Mouse (Mus musculus): ENCODE measurements around the gene Pik3cb. TPM values are rescaled to one million over a fixed set of nuclear protein-coding genes. Genes with fewer than 3 reads are reported as not detected.
A peak's percentile ranks its signal among the peaks of the same experiment; 100 is the strongest.

The Pik3cb gene
- polyA plus RNA-seq, 1 experiment from 2014 or later = 2.9 TPM

DNA sequence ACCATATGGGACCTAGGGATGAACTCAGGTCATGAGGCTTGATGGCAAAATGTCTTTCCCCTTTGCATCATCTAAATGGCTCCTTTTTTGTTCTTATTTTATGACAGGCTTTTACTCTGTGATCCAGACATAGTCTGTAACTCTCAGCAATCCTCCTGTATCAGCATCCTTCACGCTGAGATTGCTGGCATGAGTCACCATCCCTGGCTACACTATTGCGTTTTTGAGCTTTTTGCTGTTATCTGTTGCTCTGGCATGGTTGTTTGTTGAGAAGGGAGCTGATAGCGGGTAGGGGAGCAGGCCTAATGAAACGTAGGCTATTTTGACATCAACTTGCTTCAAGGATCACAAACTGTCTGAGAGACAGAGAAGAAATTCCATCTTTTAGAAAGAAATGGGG lies 28.6 kb upstream of the Pik3cb start:
- 24% methylated on average over 4 of the region's 4 CpGs for WGBS
- Histone ChIP-seq H3K36me3 (ENCODE audit: control insufficient read depth, insufficient read depth, low read length) (no peaks in the 10 kb centered on the region), H3K4me1 (replicated peaks; ENCODE audit: control insufficient read depth, insufficient read depth, low read length) (peaks cover 8% of the 10 kb centered on the region), H3K4me2 (no peak overlapping the region), H3K9me3 (ENCODE audit: control insufficient read depth, low read length) (no peaks in the 10 kb centered on the region), H3K27me3 (replicated peaks; ENCODE audit: control insufficient read depth, insufficient read depth, low read length) (no peaks in the 10 kb centered on the region; the same call in 1 of the 2 replicates), H3K9ac (ENCODE audit: low read depth, low read length) (no peak overlapping the region), H3K4me3 (ENCODE audit: low read depth, low read length) (no peak overlapping the region), H3K27ac (ENCODE audit: low read depth, low read length) (no peak overlapping the region)
- DNase-seq (ENCODE audit: low spot score) (no peak), ATAC-seq (replicated peaks; ENCODE audit: low FRiP score) (no peak)

DNA sequence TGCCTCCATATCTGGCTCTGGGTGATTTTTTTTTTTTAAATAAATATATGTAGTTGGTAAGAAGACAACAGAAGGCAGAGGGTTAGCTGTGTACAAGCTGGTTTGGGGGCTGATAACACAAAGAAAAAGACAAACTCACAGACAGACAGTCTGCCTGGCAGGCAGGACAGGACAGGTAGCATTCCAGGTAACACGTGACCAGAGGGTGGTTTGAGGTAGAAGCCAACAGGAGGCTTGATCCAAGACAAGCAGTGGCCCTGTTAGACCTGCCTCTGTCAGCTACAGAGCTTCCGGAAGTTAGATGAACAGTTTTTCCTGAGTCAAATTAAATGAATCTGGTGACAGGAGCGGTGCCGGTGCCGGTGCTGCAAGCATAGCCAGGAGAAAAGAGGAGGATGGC lies 26.5 kb upstream of the Pik3cb start:
- ATAC-seq (replicated peaks; ENCODE audit: low FRiP score) (no peak), DNase-seq (ENCODE audit: low spot score) (no peak)
- Histone ChIP-seq H3K27ac (ENCODE audit: low read depth, low read length) (no peak overlapping the region), H3K4me1 (replicated peaks; ENCODE audit: control insufficient read depth, insufficient read depth, low read length) (peaks cover 22% of the 10 kb centered on the region), H3K27me3 (replicated peaks; ENCODE audit: control insufficient read depth, insufficient read depth, low read length) (no peaks in the 10 kb centered on the region; the same call in 1 of the 2 replicates), H3K4me3 (ENCODE audit: low read depth, low read length) (no peak overlapping the region), H3K9ac (ENCODE audit: low read depth, low read length) (no peak overlapping the region), H3K9me3 (ENCODE audit: control insufficient read depth, low read length) (no peaks in the 10 kb centered on the region), H3K4me2 (no peak overlapping the region), H3K36me3 (ENCODE audit: control insufficient read depth, insufficient read depth, low read length) (no peaks in the 10 kb centered on the region)
- whole genome bisulfite sequencing = 81% methylated on average over 5 of the region's 5 CpGs

DNA sequence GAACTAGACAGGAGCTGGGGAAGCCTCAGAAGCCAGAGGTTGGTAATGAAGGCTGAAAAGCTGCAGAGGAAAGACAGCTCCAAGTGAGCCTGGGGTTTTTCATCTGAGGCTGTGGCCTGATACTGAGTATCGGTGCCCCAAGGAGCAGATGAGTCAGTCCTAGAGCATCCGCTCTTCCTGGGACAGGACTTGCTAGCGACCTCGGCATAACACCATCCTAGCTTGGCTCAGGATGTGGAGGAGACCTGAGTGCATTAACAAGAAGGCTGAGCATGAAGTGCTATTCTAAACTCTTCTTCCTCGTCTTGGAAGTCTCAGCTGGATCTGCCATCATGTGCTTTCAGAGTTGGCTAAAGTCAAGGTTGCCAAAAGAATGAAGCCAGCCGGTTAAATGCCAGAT lies 25.5 kb upstream of the Pik3cb start:
- Histone ChIP-seq H3K9me3 (ENCODE audit: control insufficient read depth, low read length) (no peaks in the 10 kb centered on the region), H3K4me2 (no peak overlapping the region), H3K27ac (ENCODE audit: low read depth, low read length) (no peak overlapping the region), H3K4me1 (replicated peaks; ENCODE audit: control insufficient read depth, insufficient read depth, low read length) (peaks cover 25% of the 10 kb centered on the region), H3K4me3 (ENCODE audit: low read depth, low read length) (no peak overlapping the region), H3K27me3 (replicated peaks; ENCODE audit: control insufficient read depth, insufficient read depth, low read length) (no peaks in the 10 kb centered on the region; the same call in 1 of the 2 replicates), H3K9ac (ENCODE audit: low read depth, low read length) (no peak overlapping the region), H3K36me3 (ENCODE audit: control insufficient read depth, insufficient read depth, low read length) (no peaks in the 10 kb centered on the region)
- WGBS = 66% methylated on average over 6 of the region's 6 CpGs
- no peak for DNase-seq (ENCODE audit: low spot score)
- ATAC-seq (replicated peaks; ENCODE audit: low FRiP score) = no peak

DNA sequence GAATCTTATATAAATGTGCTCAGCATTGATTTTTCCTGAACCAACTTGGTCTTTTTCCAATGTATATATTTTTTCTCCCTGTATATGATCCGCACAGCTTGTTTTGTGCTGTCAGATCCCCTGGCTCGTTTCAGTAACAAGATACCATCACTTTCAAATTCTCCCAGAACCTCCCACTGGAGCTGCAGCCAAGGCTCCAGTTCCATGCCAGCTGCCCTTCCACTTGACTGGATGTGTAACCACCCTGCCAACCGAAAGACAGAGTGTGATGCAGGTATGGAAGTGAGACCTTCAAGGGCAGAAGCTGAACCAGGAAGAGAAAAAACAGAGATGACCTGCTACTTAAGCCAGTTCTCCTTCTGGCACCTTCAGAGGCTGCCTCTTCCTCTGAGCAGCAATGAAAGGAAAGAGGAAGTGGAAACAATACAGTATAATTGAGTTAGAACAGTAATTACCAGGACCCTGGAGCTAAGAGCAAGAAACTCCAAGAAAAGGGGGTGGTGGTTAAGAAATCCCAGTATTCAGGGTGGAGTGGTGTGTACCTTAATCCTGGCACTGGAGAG lies 24.3 kb upstream of the Pik3cb start:
- Histone ChIP-seq H3K4me1 (replicated peaks; ENCODE audit: control insufficient read depth, insufficient read depth, low read length) (peaks cover 31% of the 10 kb centered on the region), H3K9ac (ENCODE audit: low read depth, low read length) (no peak overlapping the region), H3K4me3 (ENCODE audit: low read depth, low read length) (no peak overlapping the region), H3K4me2 (no peak overlapping the region), H3K27me3 (replicated peaks; ENCODE audit: control insufficient read depth, insufficient read depth, low read length) (no peaks in the 10 kb centered on the region; the same call in 1 of the 2 replicates), H3K27ac (ENCODE audit: low read depth, low read length) (no peak overlapping the region), H3K36me3 (ENCODE audit: control insufficient read depth, insufficient read depth, low read length) (no peaks in the 10 kb centered on the region), H3K9me3 (ENCODE audit: control insufficient read depth, low read length) (no peaks in the 10 kb centered on the region)
- 59% methylated on average over 3 of the region's 3 CpGs for WGBS
- DNase-seq (ENCODE audit: low spot score) = no peak
- ATAC-seq (replicated peaks; ENCODE audit: low FRiP score) = no peak

DNA sequence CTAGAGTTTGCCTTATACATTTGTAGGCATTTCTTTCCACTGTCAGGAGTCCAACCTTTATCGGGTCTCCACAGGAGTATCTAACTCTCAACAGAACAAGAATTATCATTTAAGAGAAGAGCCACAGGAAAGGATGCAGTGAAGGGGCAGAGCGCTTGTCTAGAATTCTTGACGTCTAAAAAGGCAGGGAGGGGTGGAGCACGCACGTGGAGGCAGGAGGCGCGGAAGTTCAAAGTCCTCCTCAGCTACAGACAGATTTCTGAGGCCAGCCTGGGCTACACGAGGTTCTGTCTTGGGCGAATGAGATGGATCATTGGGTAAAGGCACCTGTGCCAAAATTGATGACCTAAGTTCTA lies 23.7 kb upstream of the Pik3cb start:
- H3K27me3 ChIP-seq (replicated peaks; ENCODE audit: control insufficient read depth, insufficient read depth, low read length) = no peaks in the 10 kb centered on the region; the same call in 1 of the 2 replicates
- H3K27ac ChIP-seq (ENCODE audit: low read depth, low read length) = no peak overlapping the region
- H3K4me1 ChIP-seq (replicated peaks; ENCODE audit: control insufficient read depth, insufficient read depth, low read length) = peaks cover 36% of the 10 kb centered on the region
- H3K4me3 ChIP-seq (ENCODE audit: low read depth, low read length) = no peak overlapping the region
- no peaks in the 10 kb centered on the region for H3K9me3 ChIP-seq (ENCODE audit: control insufficient read depth, low read length)
- no peaks in the 10 kb centered on the region for H3K36me3 ChIP-seq (ENCODE audit: control insufficient read depth, insufficient read depth, low read length)
- no peak for DNase-seq (ENCODE audit: low spot score)
- H3K9ac ChIP-seq (ENCODE audit: low read depth, low read length) = no peak overlapping the region
- 52% methylated on average over 9 of the region's 9 CpGs for WGBS
- H3K4me2 ChIP-seq = no peak overlapping the region; the same call in 1 of the 2 replicates
- ATAC-seq (replicated peaks; ENCODE audit: low FRiP score) = peak; percentile 74

DNA sequence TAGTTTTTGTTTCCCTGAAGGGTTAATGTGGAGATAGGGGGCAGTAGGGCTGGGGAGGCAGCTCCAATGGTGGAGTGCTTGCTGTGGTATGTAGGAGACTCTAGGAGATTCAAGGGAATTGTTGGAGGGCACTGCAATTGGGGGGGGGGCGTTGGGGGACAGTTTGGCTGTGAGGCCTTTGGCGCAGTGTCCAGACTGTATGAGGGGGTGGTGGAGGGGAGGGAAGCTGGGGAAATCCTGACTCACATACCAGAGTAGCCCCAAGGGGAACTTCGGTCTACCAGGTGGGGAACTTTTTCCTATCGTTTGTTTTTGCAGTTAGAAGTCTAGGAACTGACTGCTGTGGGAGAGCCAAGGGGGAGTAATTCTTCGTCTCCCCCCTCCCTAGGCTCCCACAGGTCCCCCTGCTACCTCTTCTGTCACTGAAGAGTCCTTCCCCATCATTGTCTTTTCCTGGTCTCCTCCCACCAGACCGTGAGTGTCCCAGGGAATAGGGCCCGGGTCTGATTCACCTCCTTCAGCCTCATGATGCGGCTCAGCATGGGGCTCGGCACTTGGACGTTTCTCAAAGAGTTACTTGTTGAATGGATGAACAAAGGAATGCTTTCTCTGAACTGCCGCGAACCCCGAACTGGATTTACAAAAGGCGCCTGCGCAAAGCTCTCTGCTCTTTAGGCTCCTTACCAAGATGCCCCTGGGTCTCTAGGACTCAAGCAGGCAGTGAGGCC lies 23.2 kb upstream of the Pik3cb start:
- Histone ChIP-seq H3K9ac (ENCODE audit: low read depth, low read length) (0 out of 2 replicates have a peak overlapping the region, but pooled peaks have one; percentile 9), H3K36me3 (ENCODE audit: control insufficient read depth, insufficient read depth, low read length) (no peaks in the 10 kb centered on the region), H3K27me3 (replicated peaks; ENCODE audit: control insufficient read depth, insufficient read depth, low read length) (no peaks in the 10 kb centered on the region; the same call in 1 of the 2 replicates), H3K4me2 (peak overlapping the region; percentile 29), H3K4me3 (ENCODE audit: low read depth, low read length) (no peak overlapping the region), H3K27ac (ENCODE audit: low read depth, low read length) (peak overlapping the region; percentile 43; the same call in 1 of the 2 replicates), H3K4me1 (replicated peaks; ENCODE audit: control insufficient read depth, insufficient read depth, low read length) (peaks cover 42% of the 10 kb centered on the region), H3K9me3 (ENCODE audit: control insufficient read depth, low read length) (no peaks in the 10 kb centered on the region)
- 48% methylated on average over 15 of the region's 15 CpGs for WGBS
- DNase-seq (ENCODE audit: low spot score) = no peak
- ATAC-seq (replicated peaks; ENCODE audit: low FRiP score) = peak; percentile 21; the same call in 1 of the 2 replicates

DNA sequence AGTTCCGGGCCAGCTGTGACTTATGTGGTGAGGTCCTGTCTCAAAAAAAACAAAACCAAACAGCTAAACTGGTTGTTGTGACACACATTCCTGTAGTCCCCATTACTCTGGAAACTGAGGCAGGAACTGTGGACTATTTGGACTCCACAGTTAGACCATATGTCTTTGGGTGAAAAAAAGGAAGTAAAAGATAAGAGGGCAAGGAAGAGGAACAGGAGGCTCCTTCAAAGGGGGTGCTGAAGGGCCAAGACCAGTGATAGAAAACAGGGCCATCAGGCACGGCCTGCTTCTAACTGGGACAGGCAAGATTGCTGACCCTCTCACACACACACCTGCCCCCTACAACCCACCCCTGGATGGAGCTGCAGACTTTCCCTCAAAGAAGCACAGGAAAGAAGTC lies 22.4 kb upstream of the Pik3cb start:
- Histone ChIP-seq H3K36me3 (ENCODE audit: control insufficient read depth, insufficient read depth, low read length) (no peaks in the 10 kb centered on the region), H3K4me2 (no peak overlapping the region), H3K27ac (ENCODE audit: low read depth, low read length) (no peak overlapping the region), H3K4me3 (ENCODE audit: low read depth, low read length) (no peak overlapping the region), H3K9me3 (ENCODE audit: control insufficient read depth, low read length) (no peaks in the 10 kb centered on the region), H3K27me3 (replicated peaks; ENCODE audit: control insufficient read depth, insufficient read depth, low read length) (no peaks in the 10 kb centered on the region; the same call in 1 of the 2 replicates), H3K9ac (ENCODE audit: low read depth, low read length) (0 out of 2 replicates have a peak overlapping the region, but pooled peaks have one; percentile 25), H3K4me1 (replicated peaks; ENCODE audit: control insufficient read depth, insufficient read depth, low read length) (peaks cover 47% of the 10 kb centered on the region)
- DNase-seq (ENCODE audit: low spot score) (no peak), ATAC-seq (replicated peaks; ENCODE audit: low FRiP score) (no peak)
- 55% methylated on average over 2 of the region's 2 CpGs for WGBS

DNA sequence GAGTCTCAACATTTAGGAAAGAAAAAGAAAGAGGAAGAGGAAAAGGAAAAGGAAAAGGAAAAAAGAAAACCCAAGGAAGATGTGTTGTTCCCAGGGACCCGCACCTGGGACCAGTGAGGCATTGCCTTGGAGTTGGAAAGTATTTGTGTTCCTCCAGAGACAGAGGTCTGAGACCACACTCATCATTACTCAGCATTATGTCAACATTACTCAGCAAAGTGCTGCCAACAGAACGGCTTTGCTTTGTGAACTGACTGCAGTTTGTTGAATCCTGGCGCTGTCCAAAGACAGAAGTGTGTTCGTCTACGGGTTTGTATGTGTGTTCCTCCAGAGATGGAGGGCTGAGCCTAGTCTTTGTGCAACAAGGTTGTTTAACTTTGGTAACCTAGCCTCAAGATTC lies 20.4 kb upstream of the Pik3cb start:
- ATAC-seq (replicated peaks; ENCODE audit: low FRiP score) (no peak), DNase-seq (ENCODE audit: low spot score) (no peak)
- WGBS = 78% methylated on average over 5 of the region's 5 CpGs
- Histone ChIP-seq H3K4me3 (ENCODE audit: low read depth, low read length) (no peak overlapping the region), H3K27ac (ENCODE audit: low read depth, low read length) (no peak overlapping the region), H3K9me3 (ENCODE audit: control insufficient read depth, low read length) (no peaks in the 10 kb centered on the region), H3K9ac (ENCODE audit: low read depth, low read length) (no peak overlapping the region), H3K36me3 (ENCODE audit: control insufficient read depth, insufficient read depth, low read length) (no peaks in the 10 kb centered on the region), H3K4me1 (replicated peaks; ENCODE audit: control insufficient read depth, insufficient read depth, low read length) (peaks cover 47% of the 10 kb centered on the region), H3K4me2 (no peak overlapping the region), H3K27me3 (replicated peaks; ENCODE audit: control insufficient read depth, insufficient read depth, low read length) (no peaks in the 10 kb centered on the region)

DNA sequence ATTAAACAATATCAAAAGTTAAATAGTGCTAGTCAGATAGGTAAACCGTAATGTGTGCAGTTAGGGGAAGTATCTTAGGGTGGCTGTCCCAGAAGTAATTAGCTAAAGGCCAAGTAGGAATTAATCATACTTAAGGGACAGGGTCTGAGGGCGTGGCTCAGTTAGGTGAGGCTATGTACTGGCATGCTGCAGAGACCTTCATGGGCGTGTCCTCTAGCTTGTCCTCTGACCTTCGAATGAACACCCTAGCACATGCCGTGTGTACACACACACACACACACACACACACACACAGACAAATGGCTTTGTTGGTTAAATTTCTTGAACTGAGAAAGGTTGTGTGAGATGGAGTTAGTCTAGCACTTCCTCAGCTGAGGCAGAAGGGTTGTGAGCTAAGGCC lies 19.5 kb upstream of the Pik3cb start:
- peaks cover 47% of the 10 kb centered on the region for H3K4me1 ChIP-seq (replicated peaks; ENCODE audit: control insufficient read depth, insufficient read depth, low read length)
- ATAC-seq (replicated peaks; ENCODE audit: low FRiP score) = no peak

More for the DNA sequence above, 19.5 kb upstream of the Pik3cb start:
- H3K4me2 ChIP-seq = no peak overlapping the region
- no peaks in the 10 kb centered on the region for H3K27me3 ChIP-seq (replicated peaks; ENCODE audit: control insufficient read depth, insufficient read depth, low read length)
- no peaks in the 10 kb centered on the region for H3K9me3 ChIP-seq (ENCODE audit: control insufficient read depth, low read length)
- H3K36me3 ChIP-seq (ENCODE audit: control insufficient read depth, insufficient read depth, low read length) = no peaks in the 10 kb centered on the region
- H3K27ac ChIP-seq (ENCODE audit: low read depth, low read length) = no peak overlapping the region
- H3K4me3 ChIP-seq (ENCODE audit: low read depth, low read length) = no peak overlapping the region
- no peak for DNase-seq (ENCODE audit: low spot score)
- WGBS = 77% methylated on average over 5 of the region's 5 CpGs
- no peak overlapping the region for H3K9ac ChIP-seq (ENCODE audit: low read depth, low read length)

Measured in liver, embryonic 11.5 days (tissue).